Mouse (Mus musculus) layer of hippocampus, postnatal 25 days (tissue): ENCODE measurements around the gene Prkcd. TPM values are rescaled to one million over a fixed set of nuclear protein-coding genes. Genes with fewer than 3 reads are reported as not detected.

Source experiments
- DNase-seq, 2 experiments: peaks; one replicate each; pipeline ENCODE4 v3.0.0; 2022; ENCODE audit warnings: mixed read lengths in 2 of 2, low spot score in 1 of 2; ENCODE audit errors: extremely low spot score in 1 of 2
- total RNA-seq, 2 experiments: library from RNA; stranded (reverse); gene quantifications; 2 replicates each; pipeline ENCODE4 v1.2.3; 2021

Gene Prkcd
- total RNA-seq, 2 experiments from 2014 or later, result 27.3 to 30.6 TPM

DNA sequence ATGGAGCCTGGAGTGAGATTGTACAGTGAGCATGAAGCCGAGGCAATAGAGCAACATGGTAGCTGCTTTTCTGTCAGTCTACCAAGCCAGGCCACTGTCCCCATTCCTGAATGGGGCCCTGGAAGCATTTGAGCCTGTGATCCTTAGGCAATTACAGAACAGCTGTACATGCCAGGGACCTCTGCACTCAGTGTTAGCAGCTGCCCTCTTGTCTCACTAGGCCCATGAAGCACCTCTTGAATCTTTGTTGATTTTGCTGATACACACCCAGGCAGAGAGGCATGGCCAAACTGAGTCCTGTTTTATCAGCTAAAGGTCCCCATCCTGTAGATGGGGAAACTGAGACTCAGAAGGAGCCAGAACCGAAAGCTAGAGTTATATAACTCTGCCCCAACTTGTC, 15.7 kb downstream of the Prkcd start:
- DNase-seq, result no peak

- DNase-seq, result no peak
Observed at GRCm38 (mm10) chr14:30609499-30609898, 16.5 kb downstream of the Prkcd start.

- DNase-seq, result no peak
Observed at GRCm38 (mm10) chr14:30608176-30608575, 17.8 kb downstream of the Prkcd start.

DNA sequence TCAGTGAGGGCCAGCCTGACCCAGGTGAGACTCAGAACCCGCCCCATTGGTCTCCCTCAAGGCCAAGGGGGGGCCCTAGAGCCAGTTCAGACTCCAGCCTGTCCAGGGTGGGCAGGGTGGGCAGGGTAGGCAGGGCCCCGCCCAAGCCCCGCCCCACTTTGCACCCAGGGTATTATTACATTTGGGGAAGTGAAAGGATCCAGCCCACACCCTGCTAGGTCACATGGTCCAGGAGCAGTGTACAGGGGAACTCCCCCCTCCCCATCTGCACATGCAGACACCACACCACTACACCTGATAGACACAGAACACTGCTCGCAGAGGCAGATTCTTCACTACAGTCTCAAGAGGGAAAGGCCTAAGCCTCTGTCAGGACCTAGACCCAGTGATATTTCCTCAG, 18.3 kb downstream of the Prkcd start:
- DNase-seq, result no peak

DNA sequence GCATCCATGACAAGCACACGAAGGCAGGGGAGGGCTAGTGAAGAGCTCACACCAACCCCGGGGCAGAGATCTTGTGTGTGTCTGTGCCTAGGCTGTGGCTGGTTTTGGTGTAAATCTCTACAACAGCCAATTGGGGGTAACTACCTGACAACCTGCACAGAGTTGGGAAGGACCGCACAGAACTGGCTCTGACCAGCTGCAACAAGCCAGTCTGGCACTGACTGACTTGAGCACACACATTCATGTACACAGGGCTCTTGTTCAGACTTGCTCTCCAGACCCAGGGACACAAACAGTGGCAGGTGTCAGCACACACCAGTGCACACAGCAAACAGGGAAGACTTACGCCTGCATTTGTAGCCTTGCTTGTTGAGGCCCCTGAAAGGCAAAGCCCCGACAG, 19.2 kb downstream of the Prkcd start:
- DNase-seq, result no peak

DNA sequence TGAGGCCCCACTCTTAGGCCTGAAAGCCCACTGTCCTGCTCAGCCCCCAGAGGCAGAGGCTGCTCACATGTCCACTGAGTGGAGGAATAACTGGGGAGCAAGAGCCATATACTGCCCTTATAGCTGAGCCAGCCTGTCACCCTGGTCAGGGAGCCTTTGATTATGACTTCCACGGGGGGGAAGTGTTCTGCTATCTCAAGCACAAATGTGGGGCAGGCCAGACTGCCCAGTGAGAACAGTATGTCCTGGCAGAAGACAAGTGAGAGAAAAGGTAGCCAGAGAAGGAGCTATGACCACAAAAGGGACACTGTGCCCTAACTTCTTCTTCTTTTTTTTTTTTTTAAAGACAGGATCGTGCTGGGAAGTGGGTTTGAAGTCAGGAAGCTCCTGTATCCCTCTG, 28.9 kb downstream of the Prkcd start:
- no peak for DNase-seq

DNA sequence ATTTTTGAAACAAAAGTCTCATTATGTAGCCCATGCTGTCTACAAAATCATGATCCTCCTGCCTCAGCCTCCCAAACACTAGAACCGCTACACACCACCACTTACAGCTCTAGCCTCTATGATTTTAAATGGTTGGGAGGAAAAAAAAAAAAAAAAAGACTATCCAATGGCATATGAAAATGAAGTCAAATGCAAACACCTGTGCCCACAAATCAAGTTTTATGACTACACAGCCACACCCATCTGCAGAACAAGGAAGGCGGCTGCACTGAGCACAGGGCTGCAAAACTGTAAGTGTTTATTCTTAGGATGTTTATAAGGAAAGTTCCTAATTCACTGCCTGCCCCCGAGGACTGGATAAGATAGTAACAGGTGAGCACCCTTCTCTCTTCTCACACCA, 29.6 kb downstream of the Prkcd start:
- DNase-seq, result no peak

GRCm38 (mm10) chr14:30595576-30596313, 30.3 kb downstream of the Prkcd start:
- no peak for DNase-seq

GRCm38 (mm10) chr14:30594092-30594695, 31.8 kb downstream of the Prkcd start:
- DNase-seq, result no peak

DNA sequence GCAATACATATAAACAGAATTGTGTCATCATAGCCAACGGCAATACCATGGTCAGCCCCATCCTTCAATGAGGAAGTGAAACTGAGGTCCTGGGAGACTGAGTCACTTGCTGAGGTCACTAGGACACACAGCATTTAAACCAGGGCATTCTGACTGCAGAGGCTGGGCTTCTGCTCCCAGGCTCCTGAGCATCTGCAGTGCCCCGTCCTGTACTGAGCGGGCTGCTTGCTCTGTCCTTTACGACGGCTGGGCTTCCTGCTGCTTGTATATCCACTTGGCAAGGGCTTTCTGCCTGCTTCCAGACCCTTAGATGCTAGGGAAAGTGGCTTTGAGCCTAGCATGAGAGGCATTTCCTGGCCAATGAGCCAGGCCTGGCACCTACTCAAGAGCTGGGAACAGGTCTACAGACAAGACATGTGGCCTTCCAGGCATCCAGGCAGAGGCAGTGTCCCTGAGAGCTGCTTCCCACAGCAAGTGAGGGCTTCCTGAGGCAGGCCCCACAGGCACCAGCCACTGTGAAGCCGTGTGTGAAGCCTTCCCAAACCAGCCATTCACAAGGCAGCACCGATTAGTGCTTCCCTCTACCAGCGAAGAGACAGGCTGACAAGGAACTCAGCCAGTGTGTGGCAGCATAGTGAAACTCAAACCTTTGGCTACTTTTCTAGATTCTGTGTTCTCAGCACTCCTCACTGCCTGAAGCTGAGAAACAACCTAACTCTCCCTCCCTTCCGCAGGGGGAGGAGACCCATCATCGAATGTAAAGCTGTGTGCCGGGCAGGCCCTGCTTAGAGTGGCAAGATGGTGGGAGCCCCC, 32.5 kb downstream of the Prkcd start:
- peak; percentile 28 for DNase-seq

DNA sequence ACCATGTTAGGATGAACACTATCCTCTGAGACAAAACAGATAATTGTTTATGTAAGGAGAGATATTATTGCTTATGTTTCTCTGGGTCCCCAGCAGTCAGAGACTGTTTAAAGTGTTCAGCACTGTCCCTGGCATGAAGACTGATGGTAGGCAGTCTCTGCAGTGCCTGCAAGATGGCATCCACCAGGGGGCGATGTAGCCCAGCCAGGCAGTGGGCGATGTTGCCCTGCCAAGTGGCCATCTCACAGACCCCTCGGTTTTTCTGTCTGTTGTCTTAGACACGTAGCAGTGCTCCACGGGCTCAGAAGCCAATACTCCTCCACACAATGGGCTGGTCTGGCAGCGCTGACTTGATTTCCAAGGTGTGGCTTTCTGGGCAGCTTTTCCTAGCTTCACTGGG, 34.6 kb downstream of the Prkcd start:
- peak; percentile 69 to 87 for DNase-seq

GRCm38 (mm10) chr14:30590918-30591317, 35.1 kb downstream of the Prkcd start:
- DNase-seq, result no peak

GRCm38 (mm10) chr14:30590041-30590645, 35.9 kb downstream of the Prkcd start:
- DNase-seq, result no peak

DNA sequence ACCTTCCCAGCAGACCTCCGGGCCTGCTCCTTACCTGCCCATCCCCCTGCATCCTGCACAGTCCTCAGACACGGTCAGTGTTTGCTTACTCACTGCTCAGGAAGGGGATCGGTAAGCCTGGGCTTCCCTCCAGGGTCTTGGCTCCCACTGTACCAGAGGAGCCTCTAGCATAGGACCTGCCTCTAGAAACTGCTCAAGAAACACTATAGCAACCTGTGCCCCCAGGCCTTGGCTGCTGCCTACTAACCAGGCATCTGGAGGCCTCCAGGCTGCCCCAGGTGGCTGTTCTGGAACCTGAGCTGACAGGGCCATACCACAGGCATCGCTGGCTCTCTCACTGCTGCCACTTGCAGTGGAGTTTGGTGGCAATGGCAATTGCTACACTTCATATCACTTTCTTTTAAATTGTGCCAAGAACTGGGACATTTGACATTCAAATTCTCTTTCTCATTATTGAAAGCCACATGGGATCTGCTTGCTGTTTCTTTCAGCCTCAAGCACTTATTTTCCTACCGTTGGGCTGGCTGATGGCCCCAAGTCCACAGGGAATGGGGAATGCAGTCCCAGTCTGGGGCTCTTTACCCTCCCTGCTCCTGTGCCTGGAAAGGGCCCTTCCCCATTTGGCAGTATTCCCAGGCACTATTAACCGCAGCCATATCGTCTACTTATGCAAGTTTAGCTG, 39.1 kb downstream of the Prkcd start:
- no peak for DNase-seq

DNA sequence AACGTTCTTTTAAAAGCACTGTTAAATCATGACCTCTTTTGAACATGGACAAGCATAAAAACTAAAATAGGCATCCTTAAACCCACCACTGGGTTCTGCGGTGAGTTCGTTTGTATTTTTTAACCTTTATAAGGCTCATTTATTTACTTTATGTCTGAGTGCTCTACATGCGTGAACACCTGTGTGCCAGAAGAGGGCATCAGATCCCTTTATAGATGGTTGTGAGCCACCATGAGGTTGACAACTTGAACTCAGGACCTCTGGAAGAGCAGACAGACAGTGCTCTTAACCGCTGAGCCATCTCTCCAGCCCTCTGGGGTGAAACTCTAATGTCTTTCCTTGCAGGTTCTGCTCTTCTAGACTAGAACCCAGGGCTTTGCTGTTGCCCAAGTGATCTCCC, 40.7 kb downstream of the Prkcd start:
- no peak for DNase-seq

GRCm38 (mm10) chr14:30584497-30585251, 41.3 kb downstream of the Prkcd start:
- DNase-seq, result no peak

DNA sequence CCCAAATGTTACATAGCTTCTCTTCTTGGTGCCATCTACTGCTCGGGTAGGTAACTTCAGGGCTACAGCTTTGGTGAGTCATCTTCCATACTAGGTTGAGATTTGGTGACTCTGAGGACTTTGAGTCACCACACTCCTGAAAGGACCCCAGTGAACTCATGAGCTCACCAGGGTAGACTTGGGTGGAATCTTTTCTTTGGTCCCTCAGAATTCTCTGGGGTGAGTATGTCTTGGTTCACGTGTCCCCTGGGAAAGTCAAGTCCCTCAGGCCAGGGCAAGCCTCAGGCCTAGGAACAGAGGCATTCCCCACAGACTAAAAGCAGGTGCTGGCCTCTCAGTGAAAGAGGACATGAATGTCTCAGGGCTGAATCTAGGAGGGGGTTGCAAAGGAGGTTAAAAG, 41.9 kb downstream of the Prkcd start:
- DNase-seq, result no peak

DNA sequence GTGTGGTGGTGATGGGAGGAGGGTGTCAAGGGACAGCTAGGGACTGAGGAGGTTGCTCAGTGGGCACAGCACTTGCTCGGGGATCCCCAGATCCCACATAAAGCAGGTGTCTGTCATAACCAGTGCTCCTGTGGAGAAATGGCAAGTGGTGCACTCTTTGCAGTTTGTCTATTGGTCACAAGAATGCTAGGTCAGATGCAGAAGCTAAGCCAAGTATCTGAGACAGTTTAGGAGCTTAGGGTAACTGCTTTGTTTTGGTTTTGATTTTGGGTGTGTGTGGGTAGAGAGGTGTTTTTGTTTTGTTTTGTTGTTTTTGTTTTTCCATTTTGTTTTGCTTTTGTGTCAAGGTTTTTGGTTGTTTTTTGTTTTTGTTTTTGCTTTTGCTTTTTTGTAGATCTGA, 44.8 kb downstream of the Prkcd start:
- no peak for DNase-seq

DNA sequence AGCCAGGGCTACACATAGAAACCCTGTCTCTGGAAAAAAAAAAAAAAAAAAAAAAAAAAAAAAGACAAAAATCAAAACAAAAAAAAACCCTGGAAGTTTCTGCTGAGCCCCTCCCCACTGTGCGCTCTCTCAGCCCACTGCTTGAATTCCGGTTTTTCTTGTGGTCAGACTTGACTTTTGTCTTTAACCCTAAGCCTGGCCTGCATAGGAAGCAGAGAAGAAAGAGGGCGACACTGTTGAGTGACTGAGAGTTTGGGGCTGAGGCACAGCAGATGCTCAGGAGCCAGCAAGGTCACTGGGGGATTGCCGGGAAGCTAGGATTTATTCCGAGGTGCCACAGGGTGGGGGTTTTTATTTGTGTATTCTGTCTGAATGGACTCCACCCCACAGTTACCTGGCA, 46.1 kb downstream of the Prkcd start:
- DNase-seq, result no peak

- no peak for DNase-seq
Observed at GRCm38 (mm10) chr14:30579180-30579579, 46.8 kb downstream of the Prkcd start.
